Mouse (Mus musculus): Measurements from ENCODE around the gene Asb1. TPM values are rescaled to one million over a fixed set of nuclear protein-coding genes. Genes with fewer than 3 reads are reported as not detected.
A peak's percentile ranks its signal among the peaks of the same experiment; 100 is the strongest.

Asb1 gene
- polyA plus RNA-seq, 1 experiment from 2014 or later, result 6.2 TPM

DNA sequence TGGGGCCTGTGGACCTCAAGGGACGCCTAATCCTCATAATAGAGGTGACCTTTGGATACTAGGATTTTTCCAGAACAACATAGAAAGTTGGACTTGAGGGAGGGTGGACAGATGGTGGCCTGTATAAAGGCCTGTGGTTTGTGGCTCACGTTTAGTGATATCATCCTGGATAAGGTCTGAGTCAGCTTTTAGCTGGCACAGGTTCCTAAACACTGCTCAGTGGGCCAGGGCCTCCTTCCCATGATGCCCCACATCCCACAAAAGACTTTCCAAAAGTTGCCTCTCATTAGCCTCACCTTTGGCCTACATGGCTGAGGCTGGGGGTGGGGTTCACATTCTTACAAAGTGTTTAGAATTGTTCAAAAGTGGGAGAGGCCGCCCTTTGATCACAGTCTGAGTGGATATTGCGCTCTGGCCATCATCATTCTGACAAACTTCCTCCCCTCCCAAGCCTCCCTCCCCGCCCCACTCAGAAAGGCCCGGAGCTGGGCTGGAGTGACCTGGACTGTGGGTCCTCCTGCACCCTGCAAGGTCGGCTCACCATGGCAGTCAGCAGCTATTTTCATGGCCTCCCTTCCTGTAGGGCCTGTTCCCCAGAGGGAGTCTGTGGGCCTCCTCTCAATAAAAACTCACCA, 37.7 kb downstream of the Asb1 start:
- Histone ChIP-seq H3K4me1 (replicated peaks; ENCODE audit: control insufficient read depth, insufficient read depth, low read length) (peaks cover 22% of the 10 kb centered on the region), H3K4me2 (ENCODE audit: low read length) (no peak overlapping the region), H3K9ac (ENCODE audit: low read length) (no peak overlapping the region), H3K9me3 (ENCODE audit: control insufficient read depth, low read length) (no peaks in the 10 kb centered on the region), H3K27me3 (replicated peaks; ENCODE audit: control insufficient read depth, insufficient read depth, low read length) (no peaks in the 10 kb centered on the region), H3K4me3 (ENCODE audit: low read depth, low read length) (no peak overlapping the region), H3K36me3 (ENCODE audit: control insufficient read depth, insufficient read depth, low read length) (no peaks in the 10 kb centered on the region), H3K27ac (ENCODE audit: low read depth) (0 out of 2 replicates have a peak overlapping the region, but pooled peaks have one; percentile 5)
- WGBS, result 33% methylated on average over 7 of the region's 7 CpGs
- DNase-seq (ENCODE audit: low spot score), result peak; percentile 71
- peak; percentile 60 for ATAC-seq (replicated peaks; ENCODE audit: low FRiP score, low TSS enrichment, low read depth)

DNA sequence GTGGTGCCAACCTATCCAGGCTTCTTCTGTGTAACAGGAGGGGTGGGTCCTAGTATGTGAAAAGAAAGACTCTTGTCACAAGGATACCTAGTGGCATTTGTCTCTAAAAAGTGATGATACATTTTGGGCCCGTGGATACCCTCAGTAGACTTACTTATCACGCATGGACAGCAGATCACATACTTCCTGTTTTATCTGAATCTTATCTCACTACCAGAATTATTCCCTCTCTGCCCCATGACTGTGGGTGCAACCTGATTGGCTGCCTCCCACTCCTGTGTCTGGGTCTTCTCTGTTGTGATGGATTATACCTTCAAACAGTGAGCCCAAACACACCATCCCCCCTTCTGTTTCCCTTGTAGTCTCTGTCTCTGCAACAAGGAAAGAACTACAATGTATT, 40.2 kb downstream of the Asb1 start:
- Histone ChIP-seq H3K4me1 (replicated peaks; ENCODE audit: control insufficient read depth, insufficient read depth, low read length) (peaks cover 22% of the 10 kb centered on the region), H3K27me3 (replicated peaks; ENCODE audit: control insufficient read depth, insufficient read depth, low read length) (no peaks in the 10 kb centered on the region), H3K9ac (ENCODE audit: low read length) (no peak overlapping the region), H3K36me3 (ENCODE audit: control insufficient read depth, insufficient read depth, low read length) (no peaks in the 10 kb centered on the region), H3K4me3 (ENCODE audit: low read depth, low read length) (no peak overlapping the region), H3K27ac (ENCODE audit: low read depth) (no peak overlapping the region), H3K9me3 (ENCODE audit: control insufficient read depth, low read length) (no peaks in the 10 kb centered on the region), H3K4me2 (ENCODE audit: low read length) (no peak overlapping the region)
- DNase-seq (ENCODE audit: low spot score) (no peak), ATAC-seq (replicated peaks; ENCODE audit: low FRiP score, low TSS enrichment, low read depth) (no peak)
- WGBS, result 66% methylated on average over 2 of the region's 2 CpGs

DNA sequence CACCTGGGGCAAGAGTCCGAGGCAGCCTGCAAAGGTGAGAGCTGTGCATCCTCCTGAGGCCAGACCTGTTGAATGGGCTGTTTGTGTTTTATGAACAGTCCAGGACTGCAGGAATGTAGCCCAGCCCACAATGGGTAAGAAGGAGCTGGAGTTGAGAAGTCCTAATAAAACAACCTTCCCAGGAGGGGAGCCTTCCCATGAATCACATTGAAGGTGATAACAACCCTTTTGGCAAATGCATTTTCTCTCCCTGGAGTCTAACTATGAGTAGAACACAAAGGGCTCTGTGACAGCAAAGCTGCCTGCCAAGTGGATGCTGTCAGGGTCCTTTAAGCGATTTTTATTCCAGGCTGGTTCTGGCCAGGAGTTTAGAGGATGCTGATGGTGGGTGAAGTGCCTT, 40.9 kb downstream of the Asb1 start:
- Histone ChIP-seq H3K27me3 (replicated peaks; ENCODE audit: control insufficient read depth, insufficient read depth, low read length) (no peaks in the 10 kb centered on the region), H3K4me2 (ENCODE audit: low read length) (no peak overlapping the region), H3K4me3 (ENCODE audit: low read depth, low read length) (no peak overlapping the region), H3K4me1 (replicated peaks; ENCODE audit: control insufficient read depth, insufficient read depth, low read length) (peaks cover 22% of the 10 kb centered on the region), H3K36me3 (ENCODE audit: control insufficient read depth, insufficient read depth, low read length) (no peaks in the 10 kb centered on the region), H3K9ac (ENCODE audit: low read length) (no peak overlapping the region), H3K27ac (ENCODE audit: low read depth) (no peak overlapping the region), H3K9me3 (ENCODE audit: control insufficient read depth, low read length) (no peaks in the 10 kb centered on the region)
- WGBS, result 88% methylated on average over 2 of the region's 2 CpGs
- ATAC-seq (replicated peaks; ENCODE audit: low FRiP score, low TSS enrichment, low read depth) (no peak), DNase-seq (ENCODE audit: low spot score) (no peak)

DNA sequence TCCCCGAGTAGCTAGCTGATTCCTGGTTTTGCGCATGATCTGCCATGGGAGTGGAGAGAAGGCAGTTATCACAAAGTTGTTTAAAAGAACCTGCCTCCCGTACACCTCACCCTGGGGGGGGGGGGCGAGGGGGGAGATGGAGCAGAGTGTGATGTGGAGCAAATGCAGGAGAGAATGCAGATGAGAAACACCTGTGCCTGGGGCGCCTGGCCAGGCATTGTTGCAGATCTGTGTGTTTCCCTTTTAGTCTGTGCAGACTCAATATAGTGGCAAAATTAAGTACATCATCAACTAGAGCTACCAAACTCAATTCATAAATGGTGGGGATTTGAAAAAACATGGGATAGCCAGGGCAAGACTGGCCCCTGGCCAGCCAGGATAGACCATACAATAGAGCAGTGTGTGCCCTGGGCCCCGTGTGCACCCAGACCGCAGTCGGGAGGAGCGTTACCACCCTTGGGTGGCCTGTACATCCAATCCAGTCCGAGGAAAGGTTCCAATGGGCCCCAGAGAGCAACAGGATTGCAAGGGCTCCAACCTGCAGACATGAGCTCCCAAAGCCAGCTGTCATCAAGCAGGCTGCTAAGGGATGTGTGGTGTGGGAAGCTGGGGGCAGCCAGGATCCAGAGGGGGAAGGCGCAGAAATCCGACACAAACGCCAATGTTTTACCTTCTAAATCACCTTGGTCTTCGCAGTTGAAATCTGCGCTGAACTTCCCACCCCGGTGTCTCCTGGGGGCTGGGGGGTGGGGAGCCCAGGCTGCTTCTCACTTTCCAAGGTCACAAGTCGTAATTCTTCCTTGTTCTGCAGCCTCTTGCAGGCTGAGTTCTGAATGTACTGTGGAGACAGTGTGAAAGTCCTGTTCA, 44.9 kb downstream of the Asb1 start:
- no peak overlapping the region for H3K27ac ChIP-seq (ENCODE audit: low read depth)
- ATAC-seq (replicated peaks; ENCODE audit: low FRiP score, low TSS enrichment, low read depth) (0 out of 2 replicates have a peak, but pooled peaks have one; percentile 50), DNase-seq (ENCODE audit: low spot score) (no peak)

DNA sequence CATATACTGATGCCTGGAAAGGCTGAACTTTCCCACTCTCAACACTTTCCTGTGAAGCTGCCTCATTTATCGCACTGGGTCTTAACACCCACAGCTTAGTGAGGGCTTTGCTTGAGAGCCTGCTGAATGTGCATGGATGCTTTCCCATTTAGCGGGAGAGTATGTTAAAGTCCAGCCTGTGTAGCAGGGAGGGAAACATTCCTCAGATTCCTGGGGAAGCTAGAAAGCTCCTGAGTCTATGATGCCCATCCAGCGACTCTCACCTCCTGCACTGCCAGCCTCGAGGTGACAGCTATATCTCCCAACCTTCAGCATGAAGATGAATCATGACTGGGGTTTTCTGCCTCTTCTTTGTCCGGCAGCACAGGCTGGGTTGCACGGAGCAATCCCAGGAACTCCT, 49.4 kb downstream of the Asb1 start:
- 50% methylated on average over 6 of the region's 6 CpGs for WGBS
- DNase-seq (ENCODE audit: low spot score) (no peak), ATAC-seq (replicated peaks; ENCODE audit: low FRiP score, low TSS enrichment, low read depth) (no peak)
- no peak overlapping the region for H3K27ac ChIP-seq (ENCODE audit: low read depth)
- no peaks in the 10 kb centered on the region for H3K36me3 ChIP-seq (ENCODE audit: control insufficient read depth, insufficient read depth, low read length)
- H3K27me3 ChIP-seq (replicated peaks; ENCODE audit: control insufficient read depth, insufficient read depth, low read length), result no peaks in the 10 kb centered on the region
- H3K4me1 ChIP-seq (replicated peaks; ENCODE audit: control insufficient read depth, insufficient read depth, low read length), result no peaks in the 10 kb centered on the region
- no peak overlapping the region for H3K4me3 ChIP-seq (ENCODE audit: low read depth, low read length)
- H3K9me3 ChIP-seq (ENCODE audit: control insufficient read depth, low read length), result no peaks in the 10 kb centered on the region
- H3K9ac ChIP-seq (ENCODE audit: low read length), result no peak overlapping the region
- H3K4me2 ChIP-seq (ENCODE audit: low read length), result no peak overlapping the region

More for the DNA sequence above, 44.9 kb downstream of the Asb1 start:
- Histone ChIP-seq H3K4me1 (replicated peaks; ENCODE audit: control insufficient read depth, insufficient read depth, low read length) (peaks cover 6% of the 10 kb centered on the region; the same call in 1 of the 2 replicates), H3K4me3 (ENCODE audit: low read depth, low read length) (no peak overlapping the region), H3K36me3 (ENCODE audit: control insufficient read depth, insufficient read depth, low read length) (no peaks in the 10 kb centered on the region), H3K9ac (ENCODE audit: low read length) (no peak overlapping the region), H3K9me3 (ENCODE audit: control insufficient read depth, low read length) (no peaks in the 10 kb centered on the region), H3K4me2 (ENCODE audit: low read length) (no peak overlapping the region), H3K27me3 (replicated peaks; ENCODE audit: control insufficient read depth, insufficient read depth, low read length) (no peaks in the 10 kb centered on the region)
- 57% methylated on average over 16 of the region's 17 CpGs for WGBS

DNA sequence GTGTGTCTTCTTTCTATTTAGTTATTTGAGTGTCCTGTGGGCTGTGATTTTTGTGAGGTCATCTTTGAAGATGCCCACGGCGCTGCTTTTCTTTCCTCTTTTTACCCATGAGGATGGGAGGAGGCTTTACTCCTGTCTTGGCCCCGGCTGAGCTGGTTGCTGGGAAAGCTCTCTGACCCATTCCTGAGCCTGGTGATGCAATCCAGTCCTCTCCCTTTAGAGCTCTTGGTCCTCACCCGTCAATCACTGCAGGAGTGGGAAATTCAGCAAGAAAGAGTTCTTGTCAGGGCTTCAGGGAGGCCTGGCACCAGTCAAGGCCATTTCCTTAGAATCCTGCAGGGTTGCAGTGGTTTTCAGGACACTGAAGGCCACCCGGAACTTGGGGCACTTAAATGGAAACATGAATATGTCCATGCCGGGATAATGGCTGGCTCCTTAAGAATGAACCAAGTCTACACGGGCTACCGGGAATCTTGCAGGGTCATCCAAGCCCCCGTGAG, 55.2 kb downstream of the Asb1 start:
- H3K27ac ChIP-seq (ENCODE audit: low read depth), result no peak overlapping the region
- WGBS, result 93% methylated on average over 9 of the region's 9 CpGs
- H3K36me3 ChIP-seq (ENCODE audit: control insufficient read depth, insufficient read depth, low read length), result no peaks in the 10 kb centered on the region
- no peak overlapping the region for H3K4me3 ChIP-seq (ENCODE audit: low read depth, low read length)
- H3K4me2 ChIP-seq (ENCODE audit: low read length), result no peak overlapping the region
- ATAC-seq (replicated peaks; ENCODE audit: low FRiP score, low TSS enrichment, low read depth) (no peak), DNase-seq (ENCODE audit: low spot score) (no peak)
- H3K4me1 ChIP-seq (replicated peaks; ENCODE audit: control insufficient read depth, insufficient read depth, low read length), result no peaks in the 10 kb centered on the region
- H3K9me3 ChIP-seq (ENCODE audit: control insufficient read depth, low read length), result no peaks in the 10 kb centered on the region
- H3K9ac ChIP-seq (ENCODE audit: low read length), result no peak overlapping the region
- no peaks in the 10 kb centered on the region for H3K27me3 ChIP-seq (replicated peaks; ENCODE audit: control insufficient read depth, insufficient read depth, low read length)

DNA sequence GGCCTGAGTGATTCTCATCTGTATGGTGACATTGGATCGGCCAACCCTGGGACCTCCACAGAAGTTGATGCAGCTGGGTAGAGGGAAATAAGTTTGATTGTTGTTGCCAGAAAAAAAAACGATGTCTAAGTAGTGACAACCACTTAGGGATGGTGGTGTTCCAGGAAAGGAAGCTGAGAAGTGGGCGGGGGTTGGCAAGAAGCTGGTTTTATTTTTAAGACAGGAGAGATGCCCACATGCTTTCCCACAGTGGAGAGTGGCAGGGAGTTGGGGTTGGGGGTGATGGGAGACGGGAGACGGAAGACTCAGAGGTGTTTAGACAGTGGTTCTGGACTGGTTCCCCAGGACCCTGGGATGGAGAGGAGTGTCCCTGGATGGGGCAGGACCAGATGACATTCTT, 57.3 kb downstream of the Asb1 start:
- Histone ChIP-seq H3K9ac (ENCODE audit: low read length) (no peak overlapping the region), H3K36me3 (ENCODE audit: control insufficient read depth, insufficient read depth, low read length) (no peaks in the 10 kb centered on the region)
- 85% methylated on average over 5 of the region's 5 CpGs for WGBS

DNA sequence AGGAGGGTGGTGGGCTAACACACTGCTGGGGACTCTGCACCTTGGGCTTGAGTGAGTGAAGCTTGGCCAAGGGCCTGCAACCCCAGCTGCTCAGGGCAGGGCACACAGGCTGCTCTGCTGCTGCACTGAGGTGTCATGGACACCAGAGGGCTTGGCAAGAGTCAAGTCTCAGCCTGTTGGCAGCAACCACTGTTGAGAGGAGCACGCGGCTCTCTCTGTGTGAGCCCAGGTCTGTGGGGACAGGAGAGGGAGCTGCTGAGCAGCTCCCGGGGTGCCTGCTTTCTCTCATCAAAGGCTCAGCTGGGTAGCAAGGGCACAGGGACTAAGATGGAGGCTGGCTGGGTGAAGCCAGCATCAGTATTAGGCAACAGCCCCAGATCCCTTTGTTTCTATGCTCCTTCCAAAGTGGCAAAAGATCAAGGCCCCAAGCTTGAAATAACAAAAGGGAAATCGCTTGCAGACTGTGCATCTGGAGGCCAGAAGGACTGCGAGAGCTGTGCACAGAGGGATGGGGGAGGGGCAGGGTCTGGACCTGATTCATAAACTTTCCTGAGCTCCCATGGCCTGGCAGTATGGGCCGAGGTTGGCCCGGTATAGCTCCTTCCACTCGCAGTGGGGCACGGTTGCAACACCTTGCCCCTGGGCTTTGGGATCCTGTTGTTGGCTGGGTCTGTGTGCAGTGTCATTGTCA, 60.5 kb downstream of the Asb1 start:
- Histone ChIP-seq H3K4me1 (replicated peaks; ENCODE audit: control insufficient read depth, insufficient read depth, low read length) (peaks cover 4% of the 10 kb centered on the region; the same call in 1 of the 2 replicates), H3K4me2 (ENCODE audit: low read length) (no peak overlapping the region), H3K9me3 (ENCODE audit: control insufficient read depth, low read length) (no peaks in the 10 kb centered on the region), H3K27me3 (replicated peaks; ENCODE audit: control insufficient read depth, insufficient read depth, low read length) (no peaks in the 10 kb centered on the region), H3K27ac (ENCODE audit: low read depth) (no peak overlapping the region), H3K9ac (ENCODE audit: low read length) (no peak overlapping the region), H3K36me3 (ENCODE audit: control insufficient read depth, insufficient read depth, low read length) (no peaks in the 10 kb centered on the region), H3K4me3 (ENCODE audit: low read depth, low read length) (no peak overlapping the region)
- DNase-seq (ENCODE audit: low spot score), result peak; percentile 65
- 25% methylated on average over 9 of the region's 9 CpGs for WGBS
- ATAC-seq (replicated peaks; ENCODE audit: low FRiP score, low TSS enrichment, low read depth), result peak; percentile 79; the same call in 1 of the 2 replicates

More for the DNA sequence above, 57.3 kb downstream of the Asb1 start:
- H3K4me2 ChIP-seq (ENCODE audit: low read length), result no peak overlapping the region
- no peak overlapping the region for H3K4me3 ChIP-seq (ENCODE audit: low read depth, low read length)
- no peak for DNase-seq (ENCODE audit: low spot score)
- H3K27me3 ChIP-seq (replicated peaks; ENCODE audit: control insufficient read depth, insufficient read depth, low read length), result no peaks in the 10 kb centered on the region
- no peaks in the 10 kb centered on the region for H3K9me3 ChIP-seq (ENCODE audit: control insufficient read depth, low read length)
- H3K4me1 ChIP-seq (replicated peaks; ENCODE audit: control insufficient read depth, insufficient read depth, low read length), result peaks cover 4% of the 10 kb centered on the region; the same call in 1 of the 2 replicates
- ATAC-seq (replicated peaks; ENCODE audit: low FRiP score, low TSS enrichment, low read depth), result no peak
- no peak overlapping the region for H3K27ac ChIP-seq (ENCODE audit: low read depth)

All from intestine, embryonic 14.5 days (tissue).